Mouse (Mus musculus): ENCODE results near the gene Celf5. TPM values are rescaled to one million over a fixed set of nuclear protein-coding genes. Genes with fewer than 3 reads are reported as not detected.

The Celf5 gene
- polyA plus RNA-seq, 1 experiment from 2014 or later: 0.30 TPM

GRCm38 (mm10) chr10:81469253-81469652 is 13.3 kb downstream of the Celf5 start:
- no peaks in the 10 kb centered on the region for H3K9me3 ChIP-seq (replicated peaks; ENCODE audit: low read length)
- 81% methylated on average over 5 of the region's 5 CpGs for WGBS
- ATAC-seq (replicated peaks; ENCODE audit: low FRiP score, low read depth) (no peak), DNase-seq (ENCODE audit: low spot score) (no peak)
- no peak overlapping the region for H3K4me3 ChIP-seq (replicated peaks; ENCODE audit: low read depth, low read length)
- no peaks in the 10 kb centered on the region for H3K36me3 ChIP-seq (ENCODE audit: insufficient read depth, low read length)
- no peak overlapping the region for H3K27ac ChIP-seq
- TF ChIP-seq CTCF (IDR thresholded peaks at IDR 0.05; ENCODE audit: low read depth): no peak
- no peak overlapping the region for H3K9ac ChIP-seq (ENCODE audit: low read depth, low read length)
- peaks cover 37% of the 10 kb centered on the region; the same call in 1 of the 2 replicates for H3K27me3 ChIP-seq (ENCODE audit: insufficient read depth, low read length)
- H3K4me1 ChIP-seq (replicated peaks; ENCODE audit: insufficient read depth, low read length): peaks cover 3% of the 10 kb centered on the region; the same call in 1 of the 2 replicates
- H3K4me2 ChIP-seq (ENCODE audit: low read length): no peak overlapping the region

DNA sequence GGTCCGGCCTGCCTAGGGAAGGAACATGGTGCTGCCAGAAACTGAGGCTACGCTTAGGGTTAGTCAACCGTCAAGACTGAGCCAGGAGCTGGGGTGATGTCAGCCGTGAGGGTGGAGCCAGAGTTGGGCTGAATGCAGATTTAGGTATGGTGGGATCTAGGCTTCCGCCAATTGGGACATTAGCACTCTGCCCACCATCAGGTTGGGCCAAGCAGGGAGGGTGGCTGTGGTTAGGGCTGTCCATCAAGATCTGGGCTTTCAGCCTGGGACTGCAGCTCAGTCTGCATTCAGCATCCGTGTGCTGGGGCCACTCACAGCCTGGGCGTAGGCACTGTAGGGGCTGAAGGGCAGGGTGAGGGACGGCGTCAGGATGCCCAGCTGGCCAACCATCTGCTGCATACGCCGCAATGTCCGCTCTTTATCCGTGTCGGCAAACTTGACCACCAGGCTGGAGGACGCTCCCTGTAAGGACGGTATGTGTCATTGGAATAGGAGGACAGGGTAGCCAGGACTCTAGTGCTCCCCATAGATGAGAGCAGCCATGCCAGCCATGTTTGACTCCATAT is 14.8 kb downstream of the Celf5 start:
- ATAC-seq (replicated peaks; ENCODE audit: low FRiP score, low read depth): no peak
- H3K4me2 ChIP-seq (ENCODE audit: low read length): no peak overlapping the region

DNA sequence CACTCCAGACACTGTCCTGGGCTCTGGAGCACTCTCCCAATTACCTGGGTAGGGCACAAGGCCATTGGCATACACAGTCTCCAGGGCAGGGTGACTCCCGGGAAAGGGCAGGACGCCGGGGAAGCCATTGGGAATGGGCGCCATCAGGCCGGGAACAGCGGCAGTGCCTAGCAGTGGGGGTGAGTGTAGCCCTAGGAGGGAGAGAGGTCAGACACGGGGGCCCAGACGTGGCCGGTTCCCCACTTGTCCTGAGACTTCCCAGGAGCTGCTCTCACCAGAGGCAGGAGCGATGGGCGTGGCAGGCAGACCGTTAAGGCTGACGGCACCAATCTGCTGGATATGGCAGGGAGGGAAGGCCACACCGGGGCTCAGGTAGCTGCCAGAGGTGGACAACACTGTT is 15.6 kb downstream of the Celf5 start:
- peaks cover 33% of the 10 kb centered on the region for H3K27me3 ChIP-seq (ENCODE audit: insufficient read depth, low read length)
- no peak for DNase-seq (ENCODE audit: low spot score)
- H3K4me3 ChIP-seq (replicated peaks; ENCODE audit: low read depth, low read length): no peak overlapping the region
- no peak overlapping the region for H3K4me2 ChIP-seq (ENCODE audit: low read length)
- 49% methylated on average over 14 of the region's 14 CpGs for WGBS
- ATAC-seq (replicated peaks; ENCODE audit: low FRiP score, low read depth): no peak
- peaks cover 8% of the 10 kb centered on the region for H3K4me1 ChIP-seq (replicated peaks; ENCODE audit: insufficient read depth, low read length)
- no peak overlapping the region for H3K9ac ChIP-seq (ENCODE audit: low read depth, low read length)
- no peak overlapping the region for H3K27ac ChIP-seq
- no peak for TF ChIP-seq CTCF (IDR thresholded peaks at IDR 0.05; ENCODE audit: low read depth)
- H3K36me3 ChIP-seq (ENCODE audit: insufficient read depth, low read length): no peaks in the 10 kb centered on the region
- no peaks in the 10 kb centered on the region for H3K9me3 ChIP-seq (replicated peaks; ENCODE audit: low read length)

More for the DNA sequence above, 14.8 kb downstream of the Celf5 start:
- WGBS: 82% methylated on average over 16 of the region's 16 CpGs
- no peak for DNase-seq (ENCODE audit: low spot score)
- no peak for TF ChIP-seq CTCF (IDR thresholded peaks at IDR 0.05; ENCODE audit: low read depth)
- no peak overlapping the region for H3K4me3 ChIP-seq (replicated peaks; ENCODE audit: low read depth, low read length)
- H3K27me3 ChIP-seq (ENCODE audit: insufficient read depth, low read length): peaks cover 33% of the 10 kb centered on the region
- no peaks in the 10 kb centered on the region for H3K36me3 ChIP-seq (ENCODE audit: insufficient read depth, low read length)
- no peaks in the 10 kb centered on the region for H3K9me3 ChIP-seq (replicated peaks; ENCODE audit: low read length)
- no peak overlapping the region for H3K27ac ChIP-seq
- peaks cover 3% of the 10 kb centered on the region; the same call in 1 of the 2 replicates for H3K4me1 ChIP-seq (replicated peaks; ENCODE audit: insufficient read depth, low read length)
- no peak overlapping the region for H3K9ac ChIP-seq (ENCODE audit: low read depth, low read length)

DNA sequence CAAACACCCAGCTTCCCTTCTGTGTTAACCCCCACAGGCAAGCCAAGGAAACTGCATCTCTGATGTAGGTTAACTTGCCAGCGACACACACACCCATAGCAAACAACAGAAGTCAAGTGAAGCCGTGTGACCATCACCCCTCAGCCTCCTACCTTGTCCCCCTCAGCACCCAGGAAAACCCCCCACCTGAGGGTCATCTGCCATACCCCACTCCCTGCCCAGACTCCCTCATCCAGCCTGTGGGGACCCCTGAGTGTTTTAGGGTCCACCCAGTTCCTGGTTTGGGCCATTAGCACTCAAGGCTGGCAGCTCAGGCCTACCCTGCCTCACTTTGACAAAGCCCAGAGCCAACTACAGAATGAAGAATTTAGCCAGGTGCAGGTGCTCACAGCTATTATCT is 16.4 kb downstream of the Celf5 start:
- no peaks in the 10 kb centered on the region for H3K9me3 ChIP-seq (replicated peaks; ENCODE audit: low read length)
- no peak overlapping the region for H3K4me2 ChIP-seq (ENCODE audit: low read length)
- no peak for DNase-seq (ENCODE audit: low spot score)
- peaks cover 30% of the 10 kb centered on the region for H3K27me3 ChIP-seq (ENCODE audit: insufficient read depth, low read length)
- TF ChIP-seq CTCF (IDR thresholded peaks at IDR 0.05; ENCODE audit: low read depth): no peak
- 83% methylated on average over 2 of the region's 2 CpGs for WGBS
- no peak overlapping the region for H3K4me3 ChIP-seq (replicated peaks; ENCODE audit: low read depth, low read length)
- H3K36me3 ChIP-seq (ENCODE audit: insufficient read depth, low read length): no peaks in the 10 kb centered on the region
- no peak overlapping the region for H3K27ac ChIP-seq
- ATAC-seq (replicated peaks; ENCODE audit: low FRiP score, low read depth): no peak
- no peak overlapping the region for H3K9ac ChIP-seq (ENCODE audit: low read depth, low read length)
- H3K4me1 ChIP-seq (replicated peaks; ENCODE audit: insufficient read depth, low read length): peaks cover 9% of the 10 kb centered on the region

DNA sequence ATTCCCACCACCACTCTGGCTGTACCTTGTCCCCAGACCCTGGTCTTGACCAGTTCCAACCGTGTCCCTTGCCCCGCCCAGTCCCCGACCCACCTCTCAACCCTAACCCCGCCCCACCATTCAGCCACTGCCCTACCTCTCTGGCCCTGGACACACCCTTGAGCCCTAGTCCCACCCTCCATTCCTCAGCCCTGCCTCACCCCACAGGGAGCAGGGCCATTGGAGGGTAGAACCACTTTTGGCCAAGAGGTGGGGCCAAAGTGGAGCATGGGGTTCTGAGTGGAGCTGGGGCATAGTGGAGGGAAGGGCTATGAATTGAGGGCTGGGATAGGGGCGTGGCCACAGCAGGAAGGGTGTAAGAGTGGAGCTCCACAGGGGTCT is 17.3 kb downstream of the Celf5 start:
- no peak overlapping the region for H3K4me3 ChIP-seq (replicated peaks; ENCODE audit: low read depth, low read length)
- 5% methylated on average over 5 of the region's 5 CpGs for WGBS
- H3K9ac ChIP-seq (ENCODE audit: low read depth, low read length): no peak overlapping the region
- no peaks in the 10 kb centered on the region for H3K9me3 ChIP-seq (replicated peaks; ENCODE audit: low read length)
- no peak overlapping the region for H3K4me2 ChIP-seq (ENCODE audit: low read length)
- no peaks in the 10 kb centered on the region for H3K36me3 ChIP-seq (ENCODE audit: insufficient read depth, low read length)
- H3K27ac ChIP-seq: no peak overlapping the region
- peak; percentile 66 for ATAC-seq (replicated peaks; ENCODE audit: low FRiP score, low read depth)
- DNase-seq (ENCODE audit: low spot score): peak; percentile 15
- H3K27me3 ChIP-seq (ENCODE audit: insufficient read depth, low read length): peaks cover 36% of the 10 kb centered on the region
- no peak for TF ChIP-seq CTCF (IDR thresholded peaks at IDR 0.05; ENCODE audit: low read depth)
- H3K4me1 ChIP-seq (replicated peaks; ENCODE audit: insufficient read depth, low read length): peaks cover 9% of the 10 kb centered on the region

- Histone ChIP-seq H3K4me1 (replicated peaks; ENCODE audit: insufficient read depth, low read length) (peaks cover 9% of the 10 kb centered on the region), H3K4me3 (replicated peaks; ENCODE audit: low read depth, low read length) (peak overlapping the region; percentile 27; the same call in 1 of the 2 replicates), H3K36me3 (ENCODE audit: insufficient read depth, low read length) (no peaks in the 10 kb centered on the region), H3K4me2 (ENCODE audit: low read length) (peak overlapping the region; percentile 50), H3K27me3 (ENCODE audit: insufficient read depth, low read length) (peaks cover 36% of the 10 kb centered on the region), H3K27ac (no peak overlapping the region), H3K9me3 (replicated peaks; ENCODE audit: low read length) (no peaks in the 10 kb centered on the region), H3K9ac (ENCODE audit: low read depth, low read length) (0 out of 2 replicates have a peak overlapping the region, but pooled peaks have one; percentile 20)
- no peak for TF ChIP-seq CTCF (IDR thresholded peaks at IDR 0.05; ENCODE audit: low read depth)
- ATAC-seq (replicated peaks; ENCODE audit: low FRiP score, low read depth) (peak; percentile 87), DNase-seq (ENCODE audit: low spot score) (peak; percentile 68)
- WGBS: 4% methylated on average over 33 of the region's 33 CpGs
Measured at GRCm38 (mm10) chr10:81464405-81465264, 17.9 kb downstream of the Celf5 start.
